Mouse (Mus musculus): ENCODE data around the gene Lzts2.

GRCm38 (mm10) chr19:45056364-45056763 lies 42.1 kb downstream of the Lzts2 start:
- TF ChIP-seq POLR2A (IDR thresholded peaks at IDR 0.05; ENCODE audit: borderline replicate concordance, control insufficient read depth, low read depth, low read length) (no peak), CTCF (IDR thresholded peaks at IDR 0.05; ENCODE audit: control insufficient read depth, insufficient read depth, low read length) (peak; percentile 52; the same call in 1 of the 2 replicates)
